Mouse (Mus musculus): ENCODE measurements around the gene Snx25.

GRCm38 (mm10) chr8:45995576-45995975 is 156.4 kb downstream of the Snx25 start:
- no peak for TF ChIP-seq CTCF (IDR thresholded peaks at IDR 0.05; ENCODE audit: borderline replicate concordance, control insufficient read depth, extremely low read depth, insufficient read depth, low read length, poor library complexity)
- no peak for TF ChIP-seq POLR2A (IDR thresholded peaks at IDR 0.05; ENCODE audit: control insufficient read depth, extremely low read depth, insufficient read depth, low read length, poor library complexity)

Data from thymus, adult 2 months (tissue).